Mouse (Mus musculus) cortical plate, adult 2 months (tissue): Measurements from ENCODE around the gene Rnf128.

Experiments
- CTCF ChIP-seq: fragments of 200-500 bp; IDR thresholded peaks from 2 replicates; pipeline ENCODE4 v1.5.1; 2011; ENCODE audit warnings: mild to moderate bottlenecking, control low read depth, low read length; ENCODE audit not compliant: insufficient read depth; ENCODE audit errors: extremely low read depth
- POLR2A ChIP-seq: fragments of 200-500 bp; IDR thresholded peaks from 2 replicates; pipeline ENCODE4 v1.6.1; 2011; ENCODE audit warnings: mild to moderate bottlenecking, low read length, control low read depth; ENCODE audit not compliant: insufficient read depth; ENCODE audit errors: extremely low read depth

- TF ChIP-seq POLR2A (no peak), CTCF (no peak)
Measured at GRCm38 (mm10) chrX:139552090-139552489, 11.0 kb upstream of the Rnf128 start.
